Mouse (Mus musculus): Measurements from ENCODE around the gene Isoc2a.
"Not testable (repeated sequence)": the region's sequence is repeated elsewhere in the genome, so short reads cannot be mapped to it uniquely, and the experiment has no call there.

The Isoc2a gene

GRCm38 (mm10) chr7:4876753-4877221 is at the start of gene Isoc2a:
Gene Isoc2a, plus strand, starts transcription at chr7:4877153.
- DNase-seq (ENCODE audit: low spot score): peak; percentile 86

- no peak for DNase-seq (ENCODE audit: low spot score)
Observed at GRCm38 (mm10) chr7:4830476-4830875, 46.5 kb upstream of the Isoc2a start.

DNA sequence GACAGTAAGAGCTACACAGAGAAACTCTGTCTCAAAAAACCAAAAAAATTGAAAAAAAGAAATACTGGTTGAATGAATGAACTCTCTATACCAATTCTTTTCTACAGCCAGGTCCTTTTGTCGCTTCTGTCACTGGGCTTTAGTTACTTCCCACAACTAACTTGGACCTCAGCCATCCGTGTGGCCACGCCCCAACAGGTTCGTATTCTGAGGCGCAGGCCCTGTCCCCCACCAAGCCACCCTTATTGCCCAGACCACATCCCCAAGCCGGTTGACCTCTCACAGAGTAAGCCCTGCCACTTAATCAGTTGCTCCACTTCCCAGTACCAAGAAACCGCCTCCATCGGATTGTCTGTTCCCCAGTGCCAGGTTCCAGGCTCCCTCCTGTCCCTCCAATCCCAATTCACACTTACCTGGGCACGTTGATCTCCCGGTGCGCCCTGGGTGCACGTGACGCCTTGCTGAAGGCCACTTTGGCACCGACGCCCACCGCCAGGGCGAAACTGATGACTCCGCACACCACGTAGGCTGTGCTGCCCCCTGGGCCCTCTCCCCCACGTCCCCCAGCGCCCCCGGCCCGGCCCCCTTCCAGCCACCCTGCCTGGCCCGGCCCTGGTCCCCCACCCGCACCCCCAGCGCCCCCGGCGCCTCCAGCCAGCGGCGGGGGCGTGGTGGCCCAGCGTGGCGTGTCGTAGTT is 41.2 kb upstream of the Isoc2a start:
- DNase-seq (ENCODE audit: low spot score): no peak

DNA sequence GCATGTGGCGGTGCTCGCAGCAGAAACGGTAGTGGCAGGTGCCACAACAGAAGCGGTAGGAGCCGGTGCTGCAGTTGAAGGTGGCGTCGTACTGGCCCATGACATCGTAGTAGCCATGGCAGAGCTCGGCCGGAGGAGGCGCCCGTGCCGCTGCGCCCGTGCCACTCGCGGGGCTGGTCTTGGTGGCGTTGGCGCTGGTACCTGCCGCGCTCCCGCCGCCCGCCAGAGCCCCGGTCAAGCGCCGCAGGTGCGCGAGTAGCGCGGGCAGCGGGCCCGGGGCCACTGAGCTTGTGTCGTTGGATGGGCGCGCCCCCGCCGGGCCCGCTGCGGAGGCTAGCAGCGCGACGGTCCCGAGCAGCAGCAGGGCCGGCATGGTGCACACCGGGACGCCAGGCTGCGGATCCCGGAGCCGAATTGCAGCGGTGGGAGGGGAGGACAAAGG is 40.6 kb upstream of the Isoc2a start:
- DNase-seq (ENCODE audit: low spot score): peak; percentile 82

DNA sequence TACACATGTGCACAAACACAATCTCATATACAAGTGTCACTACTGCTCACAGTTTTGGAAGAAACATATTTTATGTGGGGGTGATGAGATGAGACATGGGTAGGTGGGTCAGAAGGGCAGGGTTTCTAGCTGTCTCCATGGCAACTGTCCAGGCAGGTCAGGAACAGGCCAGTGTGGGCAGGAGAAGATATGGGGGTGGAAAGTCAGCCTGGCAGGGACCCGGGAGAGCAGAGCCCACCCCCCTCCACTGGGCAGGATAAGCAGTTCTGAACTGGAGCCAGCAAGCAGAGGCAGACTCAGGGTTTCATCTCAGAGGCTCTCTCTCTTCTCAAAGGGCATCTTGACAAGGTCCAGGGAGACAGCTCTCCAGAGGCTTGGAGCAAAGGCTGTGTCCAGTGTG is 39.3 kb upstream of the Isoc2a start:
- DNase-seq (ENCODE audit: low spot score): no peak

DNA sequence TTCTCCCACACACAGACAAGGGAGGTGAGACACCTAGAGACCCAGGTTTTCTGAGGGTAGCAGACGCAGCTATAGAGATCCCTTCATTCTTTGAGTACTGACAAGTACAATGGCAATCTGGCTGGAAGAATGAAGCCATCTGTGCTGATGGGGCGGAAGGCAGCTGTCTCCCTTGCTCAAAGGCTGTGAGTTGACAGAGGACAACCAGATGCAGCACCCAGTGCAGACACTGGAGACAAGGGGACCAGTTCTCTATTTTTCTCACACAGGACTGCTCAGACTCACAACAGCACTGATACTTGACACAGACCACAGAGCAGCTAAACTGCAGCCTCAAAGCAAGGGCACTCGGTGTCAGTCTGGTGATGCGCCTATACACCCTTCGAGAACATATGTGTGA is 34.9 kb upstream of the Isoc2a start:
- no peak for DNase-seq (ENCODE audit: low spot score)

- no peak for DNase-seq (ENCODE audit: low spot score)
Observed at GRCm38 (mm10) chr7:4842634-4843131, 34.3 kb upstream of the Isoc2a start.

DNA sequence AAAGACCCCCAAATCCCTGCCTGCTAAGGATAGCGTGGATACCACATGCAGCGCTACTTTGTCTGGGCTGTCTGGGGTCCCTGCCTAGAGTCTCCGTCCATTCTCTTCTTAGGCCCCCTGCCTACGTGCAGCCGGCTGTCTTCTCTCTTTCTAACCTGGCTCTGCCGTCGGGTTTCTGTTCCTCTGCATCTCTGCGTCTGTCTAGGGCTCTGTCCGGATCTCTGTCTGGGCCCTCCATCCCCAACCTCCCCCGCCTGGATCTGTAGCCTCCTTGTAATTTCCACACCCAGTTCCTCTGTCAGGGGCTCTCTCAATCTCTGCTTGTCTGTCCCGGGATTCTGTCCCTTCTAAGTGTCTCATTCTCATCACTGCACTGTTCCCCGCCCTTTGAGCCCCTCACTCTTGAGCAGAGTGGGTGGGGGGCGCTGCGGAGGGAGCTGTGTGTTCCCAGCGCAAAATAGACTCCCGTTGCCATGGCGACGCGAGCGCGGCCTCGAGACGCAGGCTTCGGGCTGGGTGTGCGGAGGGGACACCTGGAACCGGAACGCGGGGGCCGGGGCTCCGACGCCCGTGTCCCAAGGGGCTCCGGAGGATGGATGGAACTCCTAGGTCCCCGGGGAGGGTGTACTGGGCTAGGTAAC is 33.2 kb upstream of the Isoc2a start:
- no peak for DNase-seq (ENCODE audit: low spot score)

GRCm38 (mm10) chr7:4844245-4844916 is 32.6 kb upstream of the Isoc2a start, which contains the start of gene Shisa7:
Gene Shisa7, minus strand, starts transcription at chr7:4844696.
- DNase-seq (ENCODE audit: low spot score): no peak

GRCm38 (mm10) chr7:4844917-4845309 is 32.0 kb upstream of the Isoc2a start:
- no peak for DNase-seq (ENCODE audit: low spot score)

GRCm38 (mm10) chr7:4849372-4849771 is 27.6 kb upstream of the Isoc2a start:
- no peak for DNase-seq (ENCODE audit: low spot score)

DNA sequence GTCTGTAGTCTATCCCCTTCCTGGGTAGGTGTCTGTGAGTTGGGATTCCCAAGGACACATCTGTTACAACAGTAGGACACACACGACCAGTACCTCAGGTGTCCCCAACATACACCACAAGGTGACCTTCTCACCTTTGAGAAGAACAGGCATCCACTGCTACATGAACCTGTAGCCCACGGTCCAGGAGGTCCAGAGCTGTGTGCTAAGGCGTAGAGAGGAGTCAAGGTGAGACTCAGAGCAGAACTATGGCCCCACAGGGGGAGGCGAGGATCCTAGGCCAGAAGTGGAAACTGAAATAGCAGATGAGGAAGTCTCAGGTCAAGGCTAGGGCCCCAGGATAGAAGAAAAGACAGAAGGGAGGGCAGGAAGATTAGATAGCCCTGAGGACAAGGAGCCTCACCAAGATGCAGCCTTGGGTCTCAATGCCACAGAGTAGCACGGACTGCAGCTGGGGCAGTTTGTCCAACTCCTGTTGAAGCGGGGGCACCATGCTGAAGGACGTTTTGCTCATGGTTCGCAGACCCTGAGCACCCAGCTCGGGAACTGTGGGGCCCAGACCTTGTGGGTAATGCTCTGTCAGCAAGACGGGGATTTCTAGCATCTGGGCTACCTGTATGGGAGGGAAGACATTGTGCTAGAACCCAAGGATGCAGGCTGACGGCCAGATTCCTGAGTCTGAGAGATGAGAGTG is 26.2 kb upstream of the Isoc2a start:
- no peak for DNase-seq (ENCODE audit: low spot score)

GRCm38 (mm10) chr7:4851315-4851688 is 25.7 kb upstream of the Isoc2a start:
- no peak for DNase-seq (ENCODE audit: low spot score)

- no peak for DNase-seq (ENCODE audit: low spot score)
Observed at GRCm38 (mm10) chr7:4853613-4854012, 23.3 kb upstream of the Isoc2a start.

- DNase-seq (ENCODE audit: low spot score): no peak
Observed at GRCm38 (mm10) chr7:4856508-4856907, 20.4 kb upstream of the Isoc2a start.

DNA sequence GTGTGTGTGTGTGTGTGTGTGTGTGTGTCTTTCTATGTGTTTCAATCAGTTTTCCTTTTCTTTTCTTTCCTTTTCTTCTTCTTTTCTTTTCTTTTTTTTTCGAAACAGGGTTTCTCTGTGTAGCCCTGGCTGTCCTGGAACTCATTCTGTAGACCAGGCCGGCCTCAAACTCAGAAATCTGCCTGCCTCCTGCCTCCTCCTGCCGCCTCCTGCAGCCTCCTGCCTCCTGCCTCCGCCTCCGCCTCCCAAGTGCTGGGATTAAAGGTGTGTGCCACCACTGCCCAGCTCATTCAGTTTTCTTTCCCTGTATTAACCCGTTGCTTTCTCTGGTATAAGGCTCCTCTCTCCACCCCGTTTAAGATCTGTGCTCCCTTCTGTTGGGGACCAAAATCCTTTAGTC is 19.6 kb upstream of the Isoc2a start:
- no peak for DNase-seq (ENCODE audit: low spot score)

GRCm38 (mm10) chr7:4859418-4859978 is 17.5 kb upstream of the Isoc2a start:
- DNase-seq (ENCODE audit: low spot score): no peak

DNA sequence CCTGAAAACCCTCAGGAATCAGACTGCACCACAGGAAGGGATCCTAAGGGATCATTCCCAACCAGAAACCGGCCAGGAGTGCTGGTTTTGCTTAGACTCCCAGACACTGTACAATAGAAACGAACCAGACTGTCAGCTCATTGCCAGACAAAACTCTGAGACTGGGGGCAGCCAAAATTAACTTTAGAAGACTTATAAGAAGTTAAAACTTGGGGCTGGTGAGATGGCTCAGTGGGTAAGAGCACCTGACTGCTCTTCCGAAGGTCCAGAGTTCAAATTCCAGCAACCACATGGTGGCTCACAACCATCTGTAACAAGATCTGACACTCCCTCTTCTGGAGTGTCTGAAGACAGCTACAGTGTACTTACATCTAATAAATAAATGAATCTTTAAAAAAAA is 16.0 kb upstream of the Isoc2a start:
- DNase-seq (ENCODE audit: low spot score): not testable (repeated sequence)

DNA sequence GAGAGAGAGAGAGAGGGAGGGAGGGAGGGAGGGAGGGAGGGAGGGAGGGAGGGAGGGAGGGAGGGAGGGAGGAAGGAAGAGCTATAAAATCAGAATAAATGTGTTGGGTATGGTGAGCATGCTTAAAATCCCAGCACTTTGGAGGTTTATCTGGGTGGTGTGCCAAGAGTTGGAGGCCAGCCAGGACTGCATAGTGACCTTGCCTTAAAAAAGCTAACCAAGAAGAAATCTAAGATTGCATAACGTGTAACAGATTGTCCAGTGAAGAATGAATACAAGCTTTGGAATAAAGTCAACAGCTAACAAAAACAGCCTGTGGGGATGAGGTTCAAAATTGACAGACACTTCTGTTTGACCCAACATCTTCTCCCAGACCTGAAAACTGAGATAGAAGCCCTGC is 13.9 kb upstream of the Isoc2a start:
- DNase-seq (ENCODE audit: low spot score): no peak

DNA sequence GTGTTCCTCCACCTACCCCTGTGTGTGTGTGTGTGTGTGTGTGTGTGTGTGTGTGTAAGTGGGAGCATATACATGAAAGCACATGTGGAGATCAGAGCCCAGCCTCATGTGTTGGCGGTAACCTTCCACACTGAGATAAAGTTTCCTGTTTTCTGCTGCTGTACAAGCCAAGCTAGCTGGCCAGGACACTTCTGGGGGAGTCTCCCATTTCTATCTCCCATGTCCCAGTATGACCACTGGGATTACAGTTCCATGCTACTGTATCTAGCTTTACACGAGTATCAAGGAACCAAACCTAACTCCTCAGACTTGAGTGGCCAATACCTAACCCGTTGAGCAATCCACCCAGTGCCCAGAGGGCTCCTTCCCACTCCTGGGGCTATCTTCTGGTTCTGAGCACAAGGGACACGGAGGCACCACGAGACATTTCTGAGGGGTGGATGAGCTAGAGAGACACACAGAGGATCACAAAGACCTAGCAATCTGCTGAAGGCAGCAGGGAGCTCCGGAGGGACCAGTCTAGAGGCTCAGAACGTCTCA is 13.3 kb upstream of the Isoc2a start:
- no peak for DNase-seq (ENCODE audit: low spot score)

GRCm38 (mm10) chr7:4864130-4864845 is 12.7 kb upstream of the Isoc2a start:
- no peak for DNase-seq (ENCODE audit: low spot score)

Data from T-cell, adult 2 months (primary cell).